Mouse (Mus musculus): Measurements from ENCODE around the gene Uox.

Uox gene

DNA sequence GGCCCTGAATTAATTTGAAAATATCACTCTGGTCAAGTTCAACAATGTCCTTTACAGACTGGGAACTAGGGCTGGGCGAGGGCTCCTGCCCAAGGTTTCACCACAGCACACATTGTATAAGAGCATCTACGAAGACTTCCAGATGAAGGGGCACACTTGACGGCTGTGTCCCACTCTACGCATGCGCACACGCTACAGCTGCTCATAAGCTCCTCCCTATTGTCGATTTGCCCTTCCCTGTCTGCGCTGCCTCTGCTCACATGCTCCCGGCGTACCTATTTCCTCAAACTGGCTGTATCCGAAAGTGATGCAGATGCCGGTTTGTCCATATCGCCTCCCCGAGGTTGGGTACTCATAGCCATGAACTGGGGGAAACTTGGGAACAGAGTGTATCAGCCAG lies 16.4 kb downstream of the Uox start:
- DNase-seq = no peak

GRCm38 (mm10) chr3:146589523-146589922 lies 19.3 kb downstream of the Uox start:
- no peak for DNase-seq

DNA sequence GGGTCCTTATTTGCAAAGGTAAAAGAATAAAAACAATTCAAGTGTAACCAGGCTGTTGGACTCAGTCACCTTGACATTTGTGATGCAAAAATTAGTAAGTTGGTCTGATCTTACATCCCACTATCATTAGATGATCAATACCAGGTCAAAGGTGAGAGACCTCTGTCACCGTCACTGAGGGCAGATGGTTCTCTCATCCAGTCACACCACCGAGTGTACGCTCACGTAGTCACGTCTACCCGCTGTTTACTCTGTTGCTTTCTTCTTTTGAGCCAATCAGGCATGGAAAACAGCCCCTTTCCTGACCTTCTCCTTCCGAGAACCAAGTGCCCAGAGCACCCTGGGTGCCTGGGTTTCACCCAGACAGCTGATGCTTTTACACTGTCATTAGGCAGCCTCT lies 20.9 kb downstream of the Uox start:
- no peak for DNase-seq

DNA sequence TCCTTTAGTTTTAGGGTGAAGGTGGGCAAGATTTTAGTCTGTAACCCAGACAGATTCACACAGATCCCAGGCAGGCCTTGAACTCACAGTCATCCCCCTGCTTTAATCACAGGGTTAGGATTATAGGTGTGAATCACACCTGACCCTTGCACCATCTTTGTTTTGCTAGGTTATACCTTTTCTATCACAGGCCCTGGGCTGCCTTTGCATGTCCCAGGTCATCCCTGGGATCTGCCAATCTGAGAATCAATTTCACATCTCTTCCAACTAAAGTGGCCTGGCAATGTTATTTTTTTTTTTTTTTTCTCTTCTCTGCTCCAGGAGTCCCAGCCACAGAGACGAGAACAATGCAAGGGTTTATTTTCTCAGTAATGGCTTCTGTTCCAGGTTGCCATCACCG lies 21.4 kb downstream of the Uox start:
- no peak for DNase-seq

- DNase-seq = no peak
These were observed 25.2 kb downstream of the Uox start for GRCm38 (mm10) chr3:146595440-146595839.

DNA sequence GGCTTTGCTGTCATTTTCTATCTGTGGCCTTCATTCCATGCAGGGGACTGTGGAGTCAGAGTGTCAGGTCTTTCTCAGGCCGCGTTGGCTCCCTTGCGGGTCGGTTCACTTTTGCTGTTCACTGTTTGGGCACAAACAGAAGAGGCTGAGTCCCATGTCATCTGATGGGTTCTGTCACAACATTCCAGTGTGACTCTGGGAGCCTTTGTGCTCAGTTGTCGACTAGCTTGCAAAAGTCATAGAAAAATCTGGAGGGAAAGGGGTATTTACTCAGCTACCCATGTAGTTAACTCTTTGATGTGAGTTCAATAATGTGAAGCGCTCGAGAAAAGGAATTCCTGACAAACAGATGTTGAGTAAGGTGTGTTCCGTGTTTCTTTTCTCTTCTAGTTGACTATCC lies 26.2 kb downstream of the Uox start:
- DNase-seq = no peak

DNA sequence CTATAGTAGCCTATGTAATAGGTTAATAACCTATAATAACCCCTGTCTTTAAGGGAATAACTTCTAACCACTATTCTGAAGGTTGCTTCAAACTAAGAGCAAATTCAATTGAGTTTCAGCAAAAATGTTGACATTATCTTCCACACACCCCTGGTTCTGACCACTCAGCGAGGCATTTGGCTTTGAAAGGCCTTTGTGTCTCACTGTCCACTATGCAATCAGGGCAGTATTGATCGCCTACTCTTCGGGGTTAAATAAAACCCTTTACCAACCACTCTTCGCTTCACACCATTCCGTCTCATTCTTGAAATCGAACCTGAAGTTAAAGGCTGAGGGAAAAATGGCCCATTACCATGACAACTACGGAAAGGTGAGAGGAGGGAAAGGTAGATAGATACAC lies 26.6 kb downstream of the Uox start:
- no peak for DNase-seq

- no peak for DNase-seq
These were observed 28.2 kb downstream of the Uox start for GRCm38 (mm10) chr3:146598411-146598810.

GRCm38 (mm10) chr3:146599198-146599900 lies 29.1 kb downstream of the Uox start:
- DNase-seq = no peak

DNA sequence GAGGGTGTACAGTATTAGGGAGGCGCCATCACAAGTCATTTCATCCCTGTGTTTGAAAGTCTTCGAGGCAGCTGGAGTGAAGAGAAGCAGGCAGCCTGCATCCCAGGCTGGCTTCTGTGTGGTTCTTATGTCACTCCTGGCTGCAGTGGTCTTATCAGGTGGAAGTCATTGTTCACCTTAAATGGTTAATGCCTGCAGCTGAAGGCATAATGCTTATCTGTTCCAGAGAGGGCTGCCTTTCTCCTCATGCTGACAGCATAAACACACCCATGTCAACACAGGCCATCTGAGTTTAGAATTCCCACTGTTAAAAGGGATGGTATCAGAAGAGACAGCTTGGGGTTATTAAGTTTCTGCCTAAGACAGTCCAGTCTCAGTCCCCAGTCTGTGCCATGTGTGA lies 31.0 kb downstream of the Uox start:
- no peak for DNase-seq

GRCm38 (mm10) chr3:146602531-146602930 lies 32.3 kb downstream of the Uox start:
- no peak for DNase-seq

DNA sequence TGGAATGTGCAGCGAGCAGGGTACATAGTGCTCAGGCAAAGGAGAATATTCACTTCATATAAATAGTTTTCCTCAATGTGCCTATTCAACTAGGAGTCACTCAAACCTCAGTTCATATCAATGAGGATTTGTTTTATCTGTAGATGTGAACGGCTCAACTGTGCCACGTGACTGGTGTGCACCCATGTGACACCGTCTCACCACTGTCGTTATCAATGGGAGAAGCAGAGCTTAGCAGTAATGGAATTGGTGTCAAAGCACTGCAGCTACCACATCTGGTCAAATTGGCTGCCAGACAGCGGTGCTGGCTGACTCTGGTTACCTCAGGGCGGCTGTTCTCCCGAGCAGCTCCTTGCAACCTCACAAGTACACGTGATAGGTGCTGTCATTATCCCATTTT lies 34.4 kb downstream of the Uox start:
- no peak for DNase-seq

GRCm38 (mm10) chr3:146607368-146607767 lies 37.1 kb downstream of the Uox start:
- DNase-seq = no peak

- DNase-seq = no peak
These were observed 40.1 kb downstream of the Uox start for GRCm38 (mm10) chr3:146610322-146610721.

DNA sequence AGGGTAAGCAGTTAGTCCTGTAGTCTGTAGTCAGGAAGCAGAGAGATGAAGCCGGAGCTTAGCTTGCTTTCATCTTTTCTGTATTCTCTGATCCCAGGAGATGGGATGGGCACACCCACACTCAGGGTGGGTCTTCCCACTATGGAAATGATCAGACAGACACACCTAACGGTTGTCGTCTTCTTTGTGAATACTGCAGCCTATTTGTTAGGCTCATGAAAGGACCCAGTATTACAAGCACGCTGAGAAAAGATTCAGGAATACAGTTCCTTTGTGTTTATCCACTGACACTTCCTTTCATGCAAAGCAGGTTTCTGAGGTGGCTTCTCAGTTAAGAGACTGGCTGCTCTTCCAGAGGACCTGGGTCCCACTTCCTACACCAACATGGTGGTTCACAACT lies 41.0 kb downstream of the Uox start:
- DNase-seq = no peak

GRCm38 (mm10) chr3:146611821-146612220 lies 41.6 kb downstream of the Uox start:
- DNase-seq = no peak

- no peak for DNase-seq
These were observed 45.3 kb downstream of the Uox start, which contains the start of gene Dnase2b for GRCm38 (mm10) chr3:146615496-146615895. TSS of gene Dnase2b (minus strand) at chr3:146615596.

DNA sequence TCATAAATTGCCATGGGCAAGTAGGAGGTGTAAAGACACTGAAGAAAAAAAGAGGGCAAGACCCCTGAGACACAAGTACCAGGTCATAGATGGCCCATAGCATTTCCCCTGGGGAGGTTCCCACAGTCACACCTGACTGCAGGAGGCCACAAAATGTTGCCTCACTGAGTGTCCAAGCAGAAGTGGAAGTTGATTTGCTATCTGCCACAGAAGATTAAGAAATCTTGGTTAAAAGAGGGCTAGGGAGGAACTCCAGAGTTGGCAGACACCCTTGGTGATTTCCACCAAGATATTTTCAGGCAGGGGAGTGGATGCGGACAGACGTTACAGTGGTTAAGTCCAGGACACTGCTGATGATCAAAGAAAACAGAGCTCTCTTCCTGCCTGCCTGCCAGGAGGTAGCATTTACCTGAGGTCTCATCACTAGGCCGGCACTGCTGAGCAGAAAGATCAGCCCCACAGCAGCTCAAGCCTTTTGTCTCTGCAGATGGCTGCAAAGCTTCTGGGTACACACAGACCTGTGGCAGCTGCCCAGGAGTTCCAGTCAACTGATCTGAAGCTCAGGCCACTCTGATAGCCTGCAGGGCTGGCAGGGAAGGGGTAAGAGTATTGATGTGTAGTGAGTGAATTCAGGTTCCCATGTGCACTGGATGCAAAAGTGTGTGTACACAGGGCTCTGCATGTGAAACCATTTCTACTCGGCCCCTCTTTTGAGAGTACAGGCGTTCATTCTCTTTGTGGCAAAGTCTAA lies 46.5 kb downstream of the Uox start:
- no peak for DNase-seq

- DNase-seq = no peak
These were observed 47.7 kb downstream of the Uox start for GRCm38 (mm10) chr3:146617946-146618345.

DNA sequence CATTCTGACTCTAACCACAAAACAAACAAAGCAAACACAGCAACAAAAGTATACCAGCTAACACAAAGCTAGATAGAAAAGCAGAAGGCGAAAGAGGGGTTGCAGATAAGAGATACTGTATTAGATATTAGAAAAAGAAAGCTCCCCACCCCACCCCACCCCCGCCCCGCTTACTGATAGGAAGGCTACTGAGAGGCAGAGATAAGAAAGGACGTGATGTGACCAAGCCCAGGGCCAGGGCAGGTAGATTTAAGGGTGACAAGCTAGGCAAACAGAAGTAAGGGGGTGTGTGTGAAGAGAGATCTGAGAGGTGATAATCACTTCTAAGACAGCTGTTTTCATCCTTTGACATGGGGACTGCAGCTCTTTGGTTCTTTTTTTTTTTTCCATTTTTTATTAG lies 48.1 kb downstream of the Uox start:
- no peak for DNase-seq

- no peak for DNase-seq
These were observed 49.9 kb downstream of the Uox start for GRCm38 (mm10) chr3:146620101-146620500.

DNA sequence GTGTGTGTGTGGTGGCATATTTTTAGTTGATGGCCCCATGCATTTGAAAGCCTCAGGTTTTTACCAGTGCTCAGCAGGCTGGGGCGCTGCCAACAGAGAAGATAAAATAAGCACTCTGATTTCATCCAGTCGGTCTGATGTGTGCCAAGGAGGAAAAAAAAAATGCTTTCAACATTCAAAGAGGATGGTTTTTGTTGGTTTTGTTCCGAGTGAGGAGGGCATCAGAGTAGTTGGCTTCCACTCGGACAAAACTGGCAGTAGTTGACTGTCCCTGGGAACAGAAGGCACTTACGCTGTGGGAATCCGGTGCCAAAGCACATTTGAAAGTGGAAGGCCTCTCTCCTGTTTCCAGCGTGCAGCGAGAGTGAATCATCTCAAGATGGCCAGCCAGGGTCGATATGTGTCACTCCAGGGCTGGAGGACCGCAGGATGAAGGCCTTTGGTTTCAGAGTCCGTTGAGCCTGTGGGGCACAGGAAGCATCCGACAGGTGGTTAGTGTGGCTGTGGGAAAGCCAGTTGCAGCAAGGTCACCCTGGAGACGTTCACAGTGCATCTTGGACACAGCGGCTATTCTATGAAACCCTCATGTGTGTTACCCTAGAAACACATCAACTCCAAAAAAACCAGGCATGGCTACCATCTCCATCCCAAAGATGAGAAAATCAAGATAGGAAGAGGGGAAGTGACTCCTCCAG lies 50.5 kb downstream of the Uox start:
- no peak for DNase-seq

- DNase-seq = no peak
These were observed 51.7 kb downstream of the Uox start for GRCm38 (mm10) chr3:146621966-146622365.

- DNase-seq = no peak
These were observed 55.5 kb downstream of the Uox start for GRCm38 (mm10) chr3:146625766-146626165.
